Mouse (Mus musculus): ENCODE data around the gene Taok2. TPM values are rescaled to one million over a fixed set of nuclear protein-coding genes. Genes with fewer than 3 reads are reported as not detected.
"Not testable (repeated sequence)": the region's sequence is repeated elsewhere in the genome, so short reads cannot be mapped to it uniquely, and the experiment has no call there.

Gene Taok2
- polyA plus RNA-seq, 1 experiment from 2014 or later, result 8.7 TPM

DNA sequence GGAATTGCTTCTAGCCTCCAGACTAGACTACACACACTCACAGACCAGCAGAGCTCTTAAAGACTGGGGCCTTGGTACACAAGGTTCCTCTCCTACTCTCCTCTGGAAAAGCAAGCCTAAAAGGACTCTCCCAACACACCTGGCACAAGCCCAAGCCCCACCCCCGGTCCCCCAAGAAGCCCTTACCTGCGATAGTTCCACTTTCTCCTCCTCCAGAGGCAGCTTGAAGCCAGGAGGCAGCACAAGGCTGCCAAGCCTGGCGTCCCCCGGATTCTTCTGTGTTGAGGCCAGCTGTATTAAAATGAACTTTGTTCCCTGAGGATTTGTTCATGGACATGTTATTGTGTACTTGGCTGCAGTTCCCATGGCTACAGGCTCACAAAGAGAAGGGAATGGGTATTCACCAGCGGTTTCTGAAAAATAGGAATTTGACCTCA lies 38.1 kb upstream of the Taok2 start, which contains the start of gene Tmem219:
TSS of gene Tmem219 (minus strand) at position 294 of the 437 bp plus-strand sequence.
- Histone ChIP-seq H3K4me3 (ENCODE audit: low read depth, low read length) (peak within 1 kb of the TSS; percentile 50), H3K36me3 (replicated peaks; ENCODE audit: insufficient read depth, low read length) (no peaks in the 10 kb centered on the region), H3K4me1 (ENCODE audit: insufficient read depth) (peaks cover 10% of the 10 kb centered on the region), H3K4me2 (ENCODE audit: low read depth, low read length) (peak within 1 kb of the TSS; percentile 62), H3K27ac (ENCODE audit: low read depth) (peak within 1 kb of the TSS; percentile 93), H3K27me3 (ENCODE audit: insufficient read depth, low read length) (no peaks in the 10 kb centered on the region), H3K9ac (replicated peaks) (peak within 1 kb of the TSS; percentile 65), H3K9me3 (ENCODE audit: low read length) (no peaks in the 10 kb centered on the region)
- 64% methylated on average over 5 of the region's 5 CpGs for WGBS (ENCODE audit: insufficient replicate concordance)
- TF ChIP-seq EP300 (IDR thresholded peaks at IDR 0.05; ENCODE audit: low read depth), result no peak
- TF ChIP-seq CTCF (IDR thresholded peaks at IDR 0.05; ENCODE audit: low read depth), result no peak
- peak; percentile 52 for DNase-seq
- peak; percentile 74 for ATAC-seq

DNA sequence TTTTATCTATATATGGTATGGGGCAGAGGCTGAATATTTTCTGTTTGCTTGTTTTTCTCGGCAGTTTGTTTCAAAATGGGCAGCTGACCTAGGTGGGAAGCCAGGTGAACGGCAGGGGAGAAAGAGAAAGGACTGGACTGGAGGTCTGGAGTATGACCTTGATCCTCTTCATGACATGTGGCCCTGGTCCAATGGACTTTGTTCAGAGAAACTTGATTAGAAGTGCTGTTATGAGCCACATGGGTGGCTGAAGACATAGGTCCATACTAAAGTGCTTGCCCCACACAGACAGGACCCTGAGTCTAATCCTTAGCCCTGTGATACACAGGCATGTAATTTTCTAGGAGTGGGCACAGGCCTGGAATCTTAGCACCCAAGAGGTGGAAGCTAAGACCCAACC lies 37.1 kb upstream of the Taok2 start:
- 40% methylated on average over 2 of the region's 2 CpGs for WGBS (ENCODE audit: insufficient replicate concordance)
- ATAC-seq (peak; percentile 80), DNase-seq (peak; percentile 40)
- Histone ChIP-seq H3K9ac (replicated peaks) (peak overlapping the region; percentile 65), H3K27ac (ENCODE audit: low read depth) (peak overlapping the region; percentile 93), H3K27me3 (ENCODE audit: insufficient read depth, low read length) (no peaks in the 10 kb centered on the region), H3K36me3 (replicated peaks; ENCODE audit: insufficient read depth, low read length) (no peaks in the 10 kb centered on the region), H3K9me3 (ENCODE audit: low read length) (no peaks in the 10 kb centered on the region), H3K4me1 (ENCODE audit: insufficient read depth) (peaks cover 7% of the 10 kb centered on the region; the same call in 1 of the 2 replicates), H3K4me2 (ENCODE audit: low read depth, low read length) (peak overlapping the region; percentile 62), H3K4me3 (ENCODE audit: low read depth, low read length) (peak overlapping the region; percentile 50)
- TF ChIP-seq CTCF (IDR thresholded peaks at IDR 0.05; ENCODE audit: low read depth) (no peak), EP300 (IDR thresholded peaks at IDR 0.05; ENCODE audit: low read depth) (no peak)

DNA sequence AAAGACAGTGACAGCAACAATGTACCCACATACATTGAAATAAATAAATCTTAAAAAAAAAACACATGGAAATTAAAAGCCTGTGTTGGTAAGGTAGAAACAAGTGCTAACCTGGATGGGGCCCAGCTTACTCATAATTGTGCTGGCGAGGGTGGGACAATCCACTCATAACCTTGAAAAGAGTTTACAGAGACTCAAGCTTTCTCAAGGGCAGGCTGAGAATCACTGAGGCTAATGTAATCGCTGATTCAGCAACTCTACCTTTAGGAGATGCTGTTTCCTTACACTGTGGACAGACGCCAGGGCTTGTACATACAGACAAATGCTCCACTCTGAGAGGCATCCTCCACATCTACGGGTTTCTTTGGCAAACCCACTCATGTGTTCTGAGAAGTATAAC lies 35.5 kb upstream of the Taok2 start:
- Histone ChIP-seq H3K9me3 (ENCODE audit: low read length) (no peaks in the 10 kb centered on the region), H3K9ac (replicated peaks) (no peak overlapping the region; the same call in 1 of the 2 replicates), H3K4me1 (ENCODE audit: insufficient read depth) (peaks cover 7% of the 10 kb centered on the region; the same call in 1 of the 2 replicates), H3K4me2 (ENCODE audit: low read depth, low read length) (no peak overlapping the region), H3K27me3 (ENCODE audit: insufficient read depth, low read length) (no peaks in the 10 kb centered on the region), H3K36me3 (replicated peaks; ENCODE audit: insufficient read depth, low read length) (no peaks in the 10 kb centered on the region), H3K27ac (ENCODE audit: low read depth) (no peak overlapping the region), H3K4me3 (ENCODE audit: low read depth, low read length) (no peak overlapping the region)
- WGBS (ENCODE audit: insufficient replicate concordance), result 80% methylated on average over 4 of the region's 4 CpGs
- ATAC-seq (no peak), DNase-seq (no peak)
- TF ChIP-seq EP300 (IDR thresholded peaks at IDR 0.05; ENCODE audit: low read depth) (no peak), CTCF (IDR thresholded peaks at IDR 0.05; ENCODE audit: low read depth) (no peak)

DNA sequence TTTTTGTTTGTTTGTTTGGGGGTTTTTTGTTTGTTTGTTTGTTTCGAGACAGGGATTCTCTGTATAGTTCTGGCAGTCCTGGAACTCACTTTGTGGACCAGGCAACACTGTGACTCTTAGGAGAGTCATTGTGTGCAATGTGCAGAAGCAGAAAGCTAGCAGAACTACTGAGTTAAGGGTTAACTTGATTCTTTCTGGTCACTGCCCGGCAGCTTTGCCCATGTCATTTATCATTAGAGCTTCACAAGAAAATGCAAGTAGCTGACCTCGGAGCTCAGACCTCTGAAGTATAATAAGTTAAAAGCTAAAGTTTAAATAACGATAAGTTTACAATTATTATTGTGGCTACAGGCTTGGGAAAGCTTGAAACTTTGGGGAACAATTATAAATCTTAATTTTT lies 33.9 kb upstream of the Taok2 start:
- not testable (repeated sequence) for H3K9me3 ChIP-seq (ENCODE audit: low read length); H3K9ac ChIP-seq (replicated peaks); H3K4me2 ChIP-seq (ENCODE audit: low read depth, low read length); H3K27me3 ChIP-seq (ENCODE audit: insufficient read depth, low read length); H3K36me3 ChIP-seq (replicated peaks; ENCODE audit: insufficient read depth, low read length); H3K27ac ChIP-seq (ENCODE audit: low read depth); DNase-seq; H3K4me1 ChIP-seq (ENCODE audit: insufficient read depth); ATAC-seq; H3K4me3 ChIP-seq (ENCODE audit: low read depth, low read length)
- WGBS (ENCODE audit: insufficient replicate concordance), result 47% methylated on average over 4 of the region's 4 CpGs

DNA sequence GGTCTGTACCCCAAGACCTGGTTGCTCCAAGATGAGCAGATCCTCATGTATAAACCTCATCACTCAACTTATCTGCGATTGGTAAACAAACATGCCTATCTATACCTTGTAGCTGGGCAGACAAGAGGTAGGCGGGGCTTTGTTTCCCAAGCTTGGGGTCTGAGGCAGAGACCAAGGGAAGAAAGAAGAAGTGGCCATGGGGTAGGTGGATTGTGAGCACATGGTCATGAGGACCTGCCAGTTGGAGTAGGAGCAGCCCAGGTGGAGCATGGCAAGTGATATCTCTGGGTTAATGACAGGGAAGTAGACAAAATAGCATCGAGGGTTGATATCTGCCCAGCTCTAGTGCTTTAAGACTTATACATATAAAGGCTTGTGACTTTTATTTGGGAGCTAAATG lies 30.3 kb upstream of the Taok2 start:
- H3K27ac ChIP-seq (ENCODE audit: low read depth), result no peak overlapping the region
- DNase-seq (no peak), ATAC-seq (no peak)
- no peak overlapping the region for H3K4me2 ChIP-seq (ENCODE audit: low read depth, low read length)
- no peaks in the 10 kb centered on the region for H3K9me3 ChIP-seq (ENCODE audit: low read length)
- no peak overlapping the region for H3K9ac ChIP-seq (replicated peaks)
- H3K4me1 ChIP-seq (ENCODE audit: insufficient read depth), result peaks cover 7% of the 10 kb centered on the region; the same call in 1 of the 2 replicates
- no peaks in the 10 kb centered on the region for H3K27me3 ChIP-seq (ENCODE audit: insufficient read depth, low read length)
- H3K36me3 ChIP-seq (replicated peaks; ENCODE audit: insufficient read depth, low read length), result no peaks in the 10 kb centered on the region
- H3K4me3 ChIP-seq (ENCODE audit: low read depth, low read length), result no peak overlapping the region
- 75% methylated on average over 3 of the region's 3 CpGs for WGBS (ENCODE audit: insufficient replicate concordance)
- TF ChIP-seq EP300 (IDR thresholded peaks at IDR 0.05; ENCODE audit: low read depth) (no peak), CTCF (IDR thresholded peaks at IDR 0.05; ENCODE audit: low read depth) (no peak)

DNA sequence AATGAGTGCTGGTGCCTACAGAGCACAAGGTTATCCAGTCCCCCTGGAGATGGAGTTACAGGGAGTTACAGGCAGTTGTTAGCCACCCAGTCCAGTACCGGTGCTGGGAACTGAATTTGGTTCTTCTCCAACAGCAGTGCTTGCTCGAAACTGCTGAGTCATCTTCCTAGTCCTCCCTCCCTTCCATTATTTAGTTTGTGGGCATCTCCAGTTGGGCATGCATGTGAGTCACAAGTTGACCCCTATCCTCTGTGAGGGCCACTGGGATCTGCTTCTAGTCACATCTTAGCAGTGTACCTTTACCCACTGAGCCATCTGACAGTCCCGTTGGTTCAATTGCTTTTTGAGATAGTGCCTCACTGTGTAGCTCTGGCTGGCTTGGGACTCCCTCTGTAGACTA lies 21.1 kb upstream of the Taok2 start:
- Histone ChIP-seq H3K27ac (ENCODE audit: low read depth) (no peak overlapping the region), H3K4me2 (ENCODE audit: low read depth, low read length) (no peak overlapping the region), H3K4me1 (ENCODE audit: insufficient read depth) (no peaks in the 10 kb centered on the region), H3K9me3 (ENCODE audit: low read length) (no peaks in the 10 kb centered on the region), H3K9ac (replicated peaks) (no peak overlapping the region), H3K36me3 (replicated peaks; ENCODE audit: insufficient read depth, low read length) (no peaks in the 10 kb centered on the region), H3K27me3 (ENCODE audit: insufficient read depth, low read length) (no peaks in the 10 kb centered on the region), H3K4me3 (ENCODE audit: low read depth, low read length) (no peak overlapping the region)
- no peak for ATAC-seq
- WGBS (ENCODE audit: insufficient replicate concordance), result 52% methylated on average over 3 of the region's 3 CpGs
- TF ChIP-seq CTCF (IDR thresholded peaks at IDR 0.05; ENCODE audit: low read depth), result no peak
- no peak for TF ChIP-seq EP300 (IDR thresholded peaks at IDR 0.05; ENCODE audit: low read depth)
- no peak for DNase-seq

DNA sequence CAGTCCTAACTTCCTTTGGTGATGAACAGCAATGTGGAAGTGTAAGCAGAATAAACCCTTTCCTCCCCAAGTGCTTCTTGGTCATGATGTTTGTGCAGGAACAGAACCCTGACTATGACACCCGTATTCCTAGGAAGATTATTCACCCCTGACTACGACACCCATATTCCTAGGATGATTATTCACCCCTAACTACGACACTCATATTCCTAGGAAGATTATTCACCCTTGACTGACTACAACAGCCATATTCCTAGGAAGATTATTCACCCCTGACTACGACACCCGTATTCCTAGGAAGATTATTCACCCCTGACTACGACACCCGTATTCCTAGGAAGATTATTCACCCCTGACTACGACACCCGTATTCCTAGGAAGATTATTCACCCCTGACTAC lies 15.3 kb upstream of the Taok2 start:
- DNase-seq; H3K9ac ChIP-seq (replicated peaks); H3K4me3 ChIP-seq (ENCODE audit: low read depth, low read length); H3K27me3 ChIP-seq (ENCODE audit: insufficient read depth, low read length); H3K4me2 ChIP-seq (ENCODE audit: low read depth, low read length); H3K9me3 ChIP-seq (ENCODE audit: low read length); H3K27ac ChIP-seq (ENCODE audit: low read depth); H3K36me3 ChIP-seq (replicated peaks; ENCODE audit: insufficient read depth, low read length); ATAC-seq: not testable (repeated sequence)
- WGBS (ENCODE audit: insufficient replicate concordance), result 85% methylated on average over 6 of the region's 9 CpGs
- H3K4me1 ChIP-seq (ENCODE audit: insufficient read depth), result peaks cover 21% of the 10 kb centered on the region

Data from liver, postnatal 0 days (tissue).